Mouse (Mus musculus) duodenum, adult 2 months (tissue): Measurements from ENCODE around the gene Ttc12. TPM values are rescaled to one million over a fixed set of nuclear protein-coding genes. Genes with fewer than 3 reads are reported as not detected.

ENCODE experiments used
- polyA plus RNA-seq: library from polyadenylated mRNA; depleted of rRNA; stranded (reverse); fragments of >200 nt; gene quantifications from 2 replicates; pipeline ENCODE4 v1.2.3, GENCODE M21; 2012; ENCODE audit warnings: low replicate concordance; rRNA removed

Gene Ttc12
- 0.19 and 0.24 TPM in 2 replicates for polyA plus RNA-seq

DNA sequence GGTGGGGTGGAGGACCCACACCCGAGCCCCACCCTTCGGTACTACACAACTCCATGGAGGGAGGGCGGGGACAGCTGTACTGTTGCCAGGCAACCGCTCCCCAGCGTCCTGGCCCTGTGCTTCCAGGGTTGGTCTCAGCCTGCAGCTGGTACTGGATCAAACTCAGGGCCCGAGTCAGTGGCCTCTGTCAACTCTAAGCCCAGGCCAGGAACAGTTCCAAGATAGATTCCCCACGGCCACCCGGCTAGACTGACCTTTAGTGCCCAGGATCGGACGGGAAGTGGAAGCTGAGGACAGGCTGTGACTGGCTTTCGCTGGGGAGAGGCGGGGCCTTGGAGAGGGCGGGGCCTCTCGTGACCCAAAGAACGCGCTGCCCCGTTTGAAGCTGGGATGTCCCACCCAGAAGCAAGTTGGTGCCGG, at the start of gene Ttc12:
TSS of gene Ttc12 (minus strand) at position 334 of the 420 bp plus-strand sequence.

DNA sequence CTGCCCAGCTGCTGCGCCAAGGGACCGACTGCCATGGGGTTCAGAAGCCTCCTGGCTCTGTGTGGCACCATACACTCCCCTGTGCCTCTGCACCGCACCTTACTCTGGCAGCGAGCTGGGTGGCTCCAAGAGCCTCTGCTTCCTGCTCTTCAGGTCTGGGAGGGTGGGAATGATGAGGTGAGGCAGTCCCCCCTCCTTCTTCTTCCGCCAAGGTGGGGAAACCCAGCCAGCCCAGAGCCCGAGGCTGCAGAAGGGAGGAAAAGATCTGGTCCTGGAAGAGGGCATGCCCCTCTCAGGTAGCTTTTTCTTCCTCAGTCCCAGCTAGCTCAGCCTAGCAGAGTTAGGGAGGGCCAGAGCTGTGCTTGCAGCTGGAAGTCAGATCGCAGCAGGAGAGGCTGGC, 59.1 kb downstream of the Ttc12 start, which contains the start of gene Ankk1:
TSS of gene Ankk1 (minus strand) at position 101 of the 400 bp plus-strand sequence.

Other genes with a start within 250 kb of the Ttc12 start
- not detected in 2 replicates for gene Gm4894, start 235.7 kb downstream of the Ttc12 start, polyA plus RNA-seq
- not detected in 2 replicates for gene Drd2, start 145.6 kb downstream of the Ttc12 start, polyA plus RNA-seq
- not detected in 2 replicates for gene Ankk1, start 59.2 kb downstream of the Ttc12 start, polyA plus RNA-seq